Mouse (Mus musculus): ENCODE data around the gene Taldo1.
"Not testable (repeated sequence)": the region's sequence is repeated elsewhere in the genome, so short reads cannot be mapped to it uniquely, and the experiment has no call there.

Taldo1 gene

GRCm38 (mm10) chr7:141387807-141388486, 4.1 kb upstream of the Taldo1 start:
- DNase-seq (ENCODE audit: low spot score in 2 of 2), result no peak

DNA sequence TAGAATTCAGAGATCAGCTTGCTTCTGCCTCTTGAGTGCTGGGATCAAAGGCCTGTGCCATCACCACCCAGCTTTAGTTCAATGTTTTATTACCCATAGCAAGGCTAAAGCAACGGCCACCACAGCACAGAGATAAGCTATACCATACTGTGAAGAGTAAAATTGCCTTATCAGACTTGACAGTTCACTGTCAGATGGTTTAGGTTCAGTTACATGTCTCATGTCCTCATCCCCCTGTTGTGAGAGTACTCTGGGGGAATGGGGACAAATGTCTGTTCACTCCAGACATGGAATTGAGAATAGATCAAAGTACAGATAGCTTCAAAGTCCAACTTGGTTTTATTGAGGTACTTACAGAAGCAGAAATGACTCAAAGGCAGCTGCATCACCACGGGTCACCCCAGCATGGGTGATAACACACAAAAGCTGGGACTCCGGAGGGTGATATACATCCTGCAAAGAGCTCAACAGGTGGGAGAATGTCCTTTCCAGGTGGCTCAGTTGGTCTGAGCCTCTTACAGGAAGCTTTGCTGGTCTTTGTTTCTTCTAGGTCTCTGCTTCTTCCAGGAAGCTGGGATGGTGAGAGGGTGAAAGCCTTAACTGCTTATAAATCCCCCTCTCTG, 3.4 kb upstream of the Taldo1 start:
- no peak for DNase-seq (ENCODE audit: low spot score in 2 of 2)

GRCm38 (mm10) chr7:141390326-141391259, 1.4 kb upstream of the Taldo1 start:
- no peak for DNase-seq (ENCODE audit: low spot score in 2 of 2)

- no peak for DNase-seq (ENCODE audit: low spot score in 2 of 2)
Observed at GRCm38 (mm10) chr7:141392552-141393222, 688 bp downstream of the Taldo1 start.

GRCm38 (mm10) chr7:141394158-141394557, 2.2 kb downstream of the Taldo1 start:
- no peak for DNase-seq (ENCODE audit: low spot score in 2 of 2)

DNA sequence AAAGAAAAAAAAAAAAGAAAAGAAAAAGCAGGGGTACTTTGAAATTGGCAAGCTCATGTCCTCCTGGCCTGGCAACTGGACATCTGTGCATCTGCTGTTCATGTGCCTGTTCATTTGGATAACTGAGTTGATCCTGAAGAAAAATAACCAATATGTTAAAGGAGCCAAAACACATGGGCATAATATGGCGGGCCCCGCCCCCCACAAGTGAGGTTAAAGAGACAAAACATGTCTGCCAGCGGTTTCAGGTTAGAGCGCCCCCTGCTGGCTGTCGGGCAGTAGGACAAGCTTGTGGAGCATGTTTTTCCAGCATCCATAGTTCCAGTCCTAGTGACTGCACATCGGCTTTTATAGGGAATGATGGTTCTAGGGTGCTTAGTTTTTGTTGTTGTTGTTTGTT, 2.8 kb downstream of the Taldo1 start:
- no peak for DNase-seq (ENCODE audit: low spot score in 2 of 2)

DNA sequence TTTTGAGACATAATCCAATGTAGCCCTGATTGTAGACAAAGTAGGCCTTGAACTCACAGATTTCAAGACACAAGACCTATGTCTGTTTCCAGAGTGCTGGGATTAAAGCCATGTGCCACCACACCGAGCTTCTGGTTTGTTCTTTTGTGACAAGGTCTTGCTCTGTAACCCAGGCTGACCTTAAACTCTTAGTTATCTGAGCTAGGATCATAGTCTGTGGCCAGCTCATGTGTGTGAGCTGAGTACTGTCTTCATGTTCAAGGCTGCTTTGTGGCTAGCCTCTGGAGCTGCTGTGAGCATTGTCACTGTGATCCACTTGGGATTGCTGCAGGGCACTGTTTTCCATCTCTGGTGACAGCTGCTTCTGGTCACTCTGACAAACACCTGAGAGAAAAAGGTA, 3.3 kb downstream of the Taldo1 start:
- DNase-seq (ENCODE audit: low spot score in 2 of 2), result no peak

- no peak for DNase-seq (ENCODE audit: low spot score in 2 of 2)
Observed at GRCm38 (mm10) chr7:141403305-141403704, 11.3 kb downstream of the Taldo1 start.

GRCm38 (mm10) chr7:141405466-141405865, 13.5 kb downstream of the Taldo1 start:
- no peak for DNase-seq (ENCODE audit: low spot score in 2 of 2)

- DNase-seq (ENCODE audit: low spot score in 2 of 2), result not testable (repeated sequence)
Observed at GRCm38 (mm10) chr7:141407670-141408069, 15.7 kb downstream of the Taldo1 start.

- peak; percentile 72 to 80 for DNase-seq (ENCODE audit: low spot score in 2 of 2)
Observed at GRCm38 (mm10) chr7:141408833-141409232, 16.8 kb downstream of the Taldo1 start.

DNA sequence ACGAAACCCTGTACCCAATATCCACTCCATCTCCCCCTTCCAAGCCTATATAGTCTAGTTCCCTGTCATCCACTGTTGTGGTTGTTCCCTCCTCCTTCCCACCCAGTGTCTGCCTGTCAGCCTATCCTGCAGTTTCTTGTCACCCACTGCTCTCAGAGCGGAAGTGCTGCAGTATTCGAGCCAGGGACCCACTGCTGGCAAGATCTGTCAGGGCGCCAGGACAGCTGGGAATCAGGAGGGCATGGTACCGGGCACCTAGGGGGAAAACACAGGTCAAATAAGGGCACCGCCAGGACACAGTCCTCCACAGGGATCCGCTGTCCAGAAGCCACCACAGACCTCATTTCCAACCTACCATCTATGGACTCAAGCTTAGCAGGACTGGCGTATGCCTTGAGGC, 18.6 kb downstream of the Taldo1 start:
- no peak for DNase-seq (ENCODE audit: low spot score in 2 of 2)

- DNase-seq (ENCODE audit: low spot score in 2 of 2), result no peak
Observed at GRCm38 (mm10) chr7:141411667-141412066, 19.7 kb downstream of the Taldo1 start.

GRCm38 (mm10) chr7:141413331-141413730, 21.3 kb downstream of the Taldo1 start:
- DNase-seq (ENCODE audit: low spot score in 2 of 2), result no peak

DNA sequence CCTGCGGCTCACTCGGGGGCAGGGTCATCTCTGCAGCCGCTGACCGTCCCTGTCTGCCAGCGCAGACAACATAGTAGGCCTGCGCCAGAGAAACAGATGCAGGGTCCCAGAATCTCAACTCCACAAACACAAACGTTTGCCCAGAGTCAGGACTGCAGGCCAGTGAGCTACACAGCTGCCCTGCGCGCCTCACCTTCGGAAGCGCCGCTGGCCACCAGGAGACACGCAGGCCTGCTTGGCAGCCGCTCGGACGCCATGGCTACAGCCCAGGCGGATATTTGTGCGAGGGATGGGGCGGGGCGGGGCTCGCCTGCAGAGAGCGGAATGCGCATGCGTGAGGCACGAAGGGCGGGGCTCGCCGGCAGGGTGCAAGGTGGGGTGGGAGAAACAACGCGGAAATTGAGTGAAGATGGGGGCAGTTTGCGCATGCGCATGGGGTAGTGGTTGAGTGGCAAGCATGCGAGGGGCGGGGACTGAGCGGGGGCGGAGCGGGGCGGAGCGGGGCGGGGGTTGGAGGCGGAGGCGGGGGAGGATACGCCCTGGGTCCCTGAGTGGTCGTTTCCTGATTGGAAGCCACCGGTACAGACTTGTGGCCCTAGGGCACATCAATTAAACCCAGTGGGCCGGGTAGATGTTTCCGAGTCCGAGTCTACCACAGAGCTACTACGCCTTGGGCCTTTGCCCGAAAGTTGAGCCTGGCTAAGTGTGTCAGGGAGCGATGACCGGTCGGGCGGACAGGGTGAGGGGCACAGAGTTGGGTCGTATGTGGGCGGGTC, 22.0 kb downstream of the Taldo1 start, which contains the start of gene Gatd1:
TSS of gene Gatd1 (minus strand) at position 328 of the 776 bp plus-strand sequence.
- peak; percentile 97 to 99 for DNase-seq (ENCODE audit: low spot score in 2 of 2)

DNA sequence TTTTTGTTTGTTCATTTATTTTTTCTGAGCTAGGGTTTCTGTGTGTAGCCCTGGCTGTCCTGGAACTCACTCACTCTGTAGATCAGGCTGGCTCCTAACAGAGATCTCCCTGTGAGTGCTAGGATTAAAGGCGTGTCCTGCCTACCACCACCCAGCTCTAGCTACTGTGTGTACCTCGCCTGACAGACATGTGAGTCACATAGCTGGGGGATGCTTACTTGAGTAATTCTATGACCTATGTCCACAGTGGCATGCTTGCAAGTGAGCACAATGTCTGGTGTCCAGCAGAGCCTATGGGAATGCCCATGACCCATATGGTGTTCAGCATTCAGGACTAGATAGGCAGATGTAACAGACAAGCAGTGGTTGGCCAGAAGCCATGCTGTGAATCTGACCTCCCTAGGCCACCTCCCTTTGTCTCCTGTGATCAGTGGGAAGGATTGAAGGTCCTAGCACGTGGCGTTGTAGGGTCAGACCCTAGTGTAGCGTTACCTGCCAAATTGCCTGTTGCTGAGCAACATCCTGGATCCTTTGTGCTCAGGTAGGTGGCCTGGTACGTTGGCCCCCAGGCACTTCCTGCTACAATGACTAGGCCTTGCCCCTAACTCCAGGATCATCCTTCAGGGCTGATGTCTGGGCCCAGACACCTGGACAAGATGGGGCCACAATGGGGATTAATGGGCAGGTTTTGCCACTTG, 24.3 kb downstream of the Taldo1 start:
- no peak for DNase-seq (ENCODE audit: low spot score in 2 of 2)

DNA sequence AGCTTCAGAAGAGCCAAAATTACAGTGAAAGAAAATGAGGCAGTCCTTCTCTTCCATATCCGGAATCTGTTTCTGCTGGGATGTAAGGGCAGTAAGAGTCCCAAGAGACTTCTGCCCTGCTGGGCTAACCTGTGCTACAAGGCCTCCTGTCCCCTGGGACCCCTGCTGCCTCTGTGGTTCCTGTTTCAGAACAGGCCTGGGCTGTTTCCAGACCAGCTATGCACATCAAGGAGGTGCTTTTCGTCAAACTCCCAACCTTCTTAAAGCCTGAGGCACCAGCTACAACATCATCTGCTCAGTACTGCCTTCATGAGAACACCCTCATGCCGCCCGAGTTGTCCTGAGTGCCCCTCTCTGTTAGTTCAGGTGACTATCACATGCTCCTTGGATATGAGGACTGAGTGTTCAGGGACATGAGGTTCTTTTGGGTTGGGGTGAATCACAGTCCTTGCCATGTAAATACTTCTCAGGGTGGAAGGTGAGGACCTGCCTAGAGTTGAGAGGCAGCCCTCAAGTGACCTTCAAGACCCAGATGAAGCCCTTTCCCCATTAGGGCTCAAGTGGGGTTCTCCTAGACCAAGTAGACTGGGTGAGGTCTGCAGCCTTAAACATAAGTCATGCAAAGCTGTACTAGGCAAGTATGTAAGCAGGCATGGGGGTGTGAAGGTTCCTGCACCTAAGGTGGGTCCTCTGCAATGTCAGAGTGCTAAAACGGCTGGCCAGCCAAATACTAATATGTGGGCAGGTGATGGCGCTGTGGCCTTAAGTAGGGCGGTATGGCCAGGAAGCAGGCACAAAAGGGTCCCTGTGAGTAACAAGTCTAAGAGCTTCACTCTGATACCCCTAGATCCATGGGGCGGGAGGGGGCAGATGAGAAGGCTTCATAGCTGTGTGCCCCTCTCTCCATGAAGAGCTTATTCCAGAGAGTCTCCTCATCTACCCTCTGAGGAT, 26.0 kb downstream of the Taldo1 start:
- no peak for DNase-seq (ENCODE audit: low spot score in 2 of 2)

DNA sequence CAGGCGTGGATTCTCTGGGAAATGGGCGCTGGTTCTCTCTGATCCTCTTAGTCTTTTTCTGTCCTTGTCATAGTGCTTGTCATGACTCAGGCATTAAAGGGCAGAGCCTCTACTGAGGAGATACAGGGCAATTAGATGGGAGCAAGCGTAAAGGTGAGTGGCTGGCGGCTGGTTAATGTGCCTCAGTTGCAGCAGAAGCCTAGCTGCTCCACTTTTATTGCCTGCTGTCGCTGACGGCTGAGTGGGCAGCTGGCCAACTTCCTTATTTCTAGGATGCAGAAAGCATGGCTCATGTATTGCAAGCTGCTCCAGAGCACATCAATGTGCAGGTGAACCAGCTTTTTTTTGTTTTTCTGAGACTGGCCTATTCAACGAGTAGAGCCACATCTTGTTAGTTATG, 27.0 kb downstream of the Taldo1 start:
- no peak for DNase-seq (ENCODE audit: low spot score in 2 of 2)

GRCm38 (mm10) chr7:141420030-141420702, 28.2 kb downstream of the Taldo1 start:
- no peak for DNase-seq (ENCODE audit: low spot score in 2 of 2)
